Mouse (Mus musculus) small intestine, adult 2 months (tissue): ENCODE measurements around the gene Mamdc4.

Source experiments
- CTCF ChIP-seq: fragments of 200-500 bp; IDR thresholded peaks from 2 replicates; pipeline ENCODE4 v1.5.1; 2012; ENCODE audit warnings: low read depth, mild to moderate bottlenecking, control low read depth, inconsistent platforms, low read length, moderate library complexity, mixed read lengths; ENCODE audit not compliant: insufficient replicate concordance, insufficient read length; ENCODE audit errors: extremely low read depth
- POLR2A ChIP-seq: fragments of 200-500 bp; IDR thresholded peaks from 2 replicates; pipeline ENCODE4 v1.6.1; 2012; ENCODE audit warnings: low read depth, mild to moderate bottlenecking, control low read depth, inconsistent platforms, low read length, moderate library complexity

GRCm38 (mm10) chr2:25578796-25579736 is 4.4 kb upstream of the Mamdc4 start:
- TF ChIP-seq CTCF, result no peak
- TF ChIP-seq POLR2A, result no peak
